Comparison of ENCODE assay signal across 9 mouse cellular contexts in the genomic region with DNA sequence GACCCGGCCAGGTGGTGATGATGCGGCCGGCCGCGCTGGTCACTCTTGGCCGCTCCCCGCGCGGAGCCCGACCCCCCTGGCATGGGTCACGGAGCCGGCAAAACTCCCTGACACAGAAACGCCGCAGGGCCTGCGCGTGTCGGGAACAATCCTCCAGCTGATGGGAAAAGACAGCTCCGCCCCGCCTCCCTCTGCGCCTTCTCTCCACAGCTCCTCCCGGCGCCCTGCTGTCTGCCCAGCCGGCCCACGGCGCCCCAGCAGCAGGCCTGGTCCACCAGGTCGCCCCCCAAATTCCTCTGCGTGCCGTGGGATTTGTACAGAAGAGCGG. TPM values are rescaled to one million over a fixed set of nuclear protein-coding genes. Genes with fewer than 3 reads are reported as not detected.
DNase-seq lines count a peak whose midpoint lies in the region; ATAC-seq and TF ChIP-seq lines count a peak whose summit lies in the region.
"Had no signal": no experiment of that assay in that cellular context is flagged by ENCODE, and none has a peak within 500 bp of the region (broad histone marks: within the 10 kb centered on the region; RNA-seq: fewer than 3 reads in every experiment).

No protein-coding gene starts in this region.

- peak overlapping the region; percentile 82 for H3K4me2 ChIP-seq in forebrain, embryonic 12.5 days
- H3K4me2 ChIP-seq in kidney, postnatal 0 days (ENCODE audit: low read length): peak overlapping the region; percentile 83
- peak overlapping the region; percentile 66 for H3K4me2 ChIP-seq in midbrain, postnatal 0 days (ENCODE audit: low read depth, low read length, poor library complexity, severe bottlenecking)

- peak overlapping the region; percentile 43 for H3K4me3 ChIP-seq in forebrain, embryonic 12.5 days (replicated peaks)
- H3K4me3 ChIP-seq in kidney, postnatal 0 days (replicated peaks; ENCODE audit: low read depth, low read length): peak overlapping the region; percentile 31; the same call in 1 of the 2 replicates
- peak overlapping the region; percentile 32 for H3K4me3 ChIP-seq in midbrain, postnatal 0 days (ENCODE audit: low read depth, low read length)

- H3K27ac ChIP-seq in forebrain, embryonic 12.5 days: no peak overlapping the region
- H3K27ac ChIP-seq in kidney, postnatal 0 days: peak overlapping the region; percentile 70
- no peak overlapping the region for H3K27ac ChIP-seq in midbrain, postnatal 0 days (ENCODE audit: low read depth, low read length)

- H3K9me3 ChIP-seq in forebrain, embryonic 12.5 days: no peaks in the 10 kb centered on the region
- no peaks in the 10 kb centered on the region for H3K9me3 ChIP-seq in kidney, postnatal 0 days (replicated peaks; ENCODE audit: low read length)
- no peaks in the 10 kb centered on the region for H3K9me3 ChIP-seq in midbrain, postnatal 0 days (ENCODE audit: low read length)

- no peaks in the 10 kb centered on the region for H3K36me3 ChIP-seq in forebrain, embryonic 12.5 days (replicated peaks)
- H3K36me3 ChIP-seq in kidney, postnatal 0 days (ENCODE audit: insufficient read depth, low read length): no peaks in the 10 kb centered on the region
- no peaks in the 10 kb centered on the region for H3K36me3 ChIP-seq in midbrain, postnatal 0 days (ENCODE audit: insufficient read depth, low read length)

- no peak for TF ChIP-seq CTCF in kidney, postnatal 0 days (IDR thresholded peaks at IDR 0.05; ENCODE audit: low read depth)
- TF ChIP-seq CTCF in midbrain, postnatal 0 days (IDR thresholded peaks at IDR 0.05): no peak

- H3K27me3 ChIP-seq in forebrain, embryonic 12.5 days: peaks cover 97% of the 10 kb centered on the region
- peaks cover 12% of the 10 kb centered on the region; the same call in 1 of the 2 replicates for H3K27me3 ChIP-seq in kidney, postnatal 0 days (ENCODE audit: insufficient read depth, low read length)
- H3K27me3 ChIP-seq in midbrain, postnatal 0 days (ENCODE audit: insufficient read depth, low read length): peaks cover 60% of the 10 kb centered on the region

- peak overlapping the region; percentile 50 for H3K9ac ChIP-seq in forebrain, embryonic 12.5 days
- peak overlapping the region; percentile 56 for H3K9ac ChIP-seq in kidney, postnatal 0 days (ENCODE audit: low read depth, low read length)
- no peak overlapping the region; the same call in 1 of the 2 replicates for H3K9ac ChIP-seq in midbrain, postnatal 0 days (replicated peaks; ENCODE audit: low read length, poor library complexity, severe bottlenecking)

- WGBS in forebrain, embryonic 12.5 days: 1% methylated on average over 29 of the region's 29 CpGs
- 0% methylated on average over 29 of the region's 29 CpGs for WGBS in kidney, postnatal 0 days
- under 1% methylated on average over 25 of the region's 29 CpGs for WGBS in midbrain, postnatal 0 days

- H3K4me1 ChIP-seq in forebrain, embryonic 12.5 days: peaks cover 29% of the 10 kb centered on the region
- peaks cover 12% of the 10 kb centered on the region for H3K4me1 ChIP-seq in kidney, postnatal 0 days (replicated peaks; ENCODE audit: insufficient read depth, low read length)
- peaks cover 3% of the 10 kb centered on the region; the same call in 1 of the 2 replicates for H3K4me1 ChIP-seq in midbrain, postnatal 0 days (ENCODE audit: insufficient read depth, low read length)

- 0 out of 2 replicates have a peak, but pooled peaks have one; percentile 41 for ATAC-seq in forebrain, embryonic 12.5 days (ENCODE audit: low FRiP score)
- peak; percentile 67 for ATAC-seq in kidney, postnatal 0 days (replicated peaks; ENCODE audit: low FRiP score, low read depth)
- ATAC-seq in midbrain, postnatal 0 days (ENCODE audit: low FRiP score): no peak
- ATAC-seq in monocyte, adult 5-6 weeks (replicated peaks; ENCODE audit: insufficient number of reproducible peaks, low FRiP score, low TSS enrichment, poor library complexity, severe bottlenecking): no peak

- DNase-seq in right cerebral cortex, adult 18-20 months: peak; percentile 11
- no peak for DNase-seq in right cerebral cortex, postnatal 14 days
- peak; percentile 82 for DNase-seq in kidney, postnatal 0 days (ENCODE audit: low spot score)
- no peak for DNase-seq in midbrain, postnatal 0 days (ENCODE audit: low spot score)
- no peak for DNase-seq in layer of hippocampus, adult 8-10 months (ENCODE audit: low spot score in 2 of 2)
- no peak for DNase-seq in layer of hippocampus, postnatal 25 days (ENCODE audit: extremely low spot score in 1 of 2, low spot score in 1 of 2)

RNA-seq across cellular contexts. Expression of a gene that starts 35.7 kb away (rescaled TPM):
- polyA plus RNA-seq in forebrain, embryonic 12.5 days (2016; fragmentation: Nextera tagmentation; extraction: Ambion mirVana): 0.08 and 0.19 TPM in 2 replicates
- 27.4 and 29.6 TPM in 2 replicates for polyA plus RNA-seq in kidney, postnatal 0 days (2015; fragmentation: Nextera tagmentation; extraction: Ambion mirVana)
- total RNA-seq in midbrain, postnatal 0 days (2014; rRNA removed): 0.28 and 0.77 TPM in 2 replicates
- polyA plus RNA-seq in midbrain, postnatal 0 days (2015; fragmentation: Nextera tagmentation; extraction: Ambion mirVana): 0.19 and 0.21 TPM in 2 replicates
- not detected in 3 replicates for total RNA-seq in monocyte, adult 5-6 weeks (2017)
- total RNA-seq in layer of hippocampus, adult 8-10 months (2022): under 1 TPM in 2 of 4 experiments, not detected in 2; 0.30 to 0.36 TPM
- under 1 TPM; 0.30 to 0.52 TPM for total RNA-seq in layer of hippocampus, postnatal 25 days (2021)
- polyA plus RNA-seq: liver, embryonic 16.5 days had no signal

Comparison
In these comparisons a context has a peak if more than half of its experiments do, and no peak if none do; other contexts are left out.
1. DNase-seq: peak in right cerebral cortex, adult 18-20 months (single experiment) and kidney, postnatal 0 days (single experiment); none in right cerebral cortex, postnatal 14 days (single experiment), midbrain, postnatal 0 days (single experiment), layer of hippocampus, adult 8-10 months (0 of 2) and layer of hippocampus, postnatal 25 days (0 of 2).
2. ATAC-seq: peak in forebrain, embryonic 12.5 days (single experiment) and kidney, postnatal 0 days (single experiment); none in midbrain, postnatal 0 days (single experiment) and monocyte, adult 5-6 weeks (single experiment).
3. Peak in every context shown above with its lines, with median percentiles within 50 percentile points of each other: H3K4me2 ChIP-seq and H3K4me3 ChIP-seq.